ENCODE assay signal across 30 mouse cellular contexts in genomic region chrX:151674492-151675171, GRCm38 (mm10).
DNase-seq lines count a peak whose midpoint lies in the region; ATAC-seq and TF ChIP-seq lines count a peak whose summit lies in the region.
"Had no signal": no experiment of that assay in that cellular context is flagged by ENCODE, and none has a peak within 500 bp of the region (broad histone marks: within the 10 kb centered on the region; RNA-seq: fewer than 3 reads in every experiment).

No protein-coding gene starts in this region.

- no peaks in the 10 kb centered on the region for H3K36me3 ChIP-seq in forebrain, embryonic 16.5 days (ENCODE audit: control insufficient read depth, insufficient read depth)
- H3K36me3 ChIP-seq in forebrain, embryonic 12.5 days (replicated peaks) = no peaks in the 10 kb centered on the region
- H3K36me3 ChIP-seq: embryonic facial prominence, embryonic 10.5 days; embryonic facial prominence, embryonic 13.5 days; heart, embryonic 13.5 days had no signal

- no peak overlapping the region for H3K4me3 ChIP-seq in forebrain, embryonic 16.5 days (replicated peaks; ENCODE audit: low read length)
- no peak overlapping the region for H3K4me3 ChIP-seq in forebrain, embryonic 12.5 days (replicated peaks)
- H3K4me3 ChIP-seq in layer of hippocampus, adult 2 months = no peak overlapping the region
- H3K4me3 ChIP-seq: embryonic facial prominence, embryonic 10.5 days; embryonic facial prominence, embryonic 13.5 days; erythroblast, embryonic 14.5 days; gastrocnemius, adult 2 months; heart, embryonic 13.5 days had no signal

- WGBS in forebrain, embryonic 16.5 days = 60% methylated on average over 5 of the region's 5 CpGs
- 82% methylated on average over 5 of the region's 5 CpGs for WGBS in forebrain, embryonic 12.5 days

- DNase-seq in layer of hippocampus, adult 2 months (ENCODE audit: low spot score in 2 of 2) = no peak
- no peak for DNase-seq in layer of hippocampus, postnatal 36 days
- DNase-seq in brain, adult 2 months (ENCODE audit: low read depth, low spot score) = peak; percentile 9
- DNase-seq in brain, embryonic 18.5 days (ENCODE audit: low read depth, low spot score) = peak; percentile 8
- no peak for DNase-seq in gastrocnemius, postnatal 10 days
- no peak for DNase-seq in left cerebral cortex, postnatal 4 days
- DNase-seq: adrenal gland, adult 8-10 months; adrenal gland, postnatal 25 days; cerebellum, adult 11-12 months; cerebellum, adult 8-10 months; cerebellum, postnatal 10 days; cerebellum, postnatal 36 days; embryo, embryonic 11 days; gastrocnemius, adult 2 months; gastrocnemius, postnatal 25 days; heart, adult 18-20 months; heart, postnatal 14 days; heart, postnatal 4 days had no signal

- no peak overlapping the region for H3K4me2 ChIP-seq in forebrain, embryonic 16.5 days (ENCODE audit: low read length)
- no peak overlapping the region for H3K4me2 ChIP-seq in forebrain, embryonic 12.5 days
- H3K4me2 ChIP-seq: embryonic facial prominence, embryonic 13.5 days; heart, embryonic 13.5 days; hindbrain, embryonic 14.5 days had no signal

- peak; percentile 84 for ATAC-seq in forebrain, embryonic 16.5 days
- ATAC-seq in forebrain, embryonic 12.5 days (ENCODE audit: low FRiP score) = no peak
- ATAC-seq: activated CD4-positive, CD25-positive, alpha-beta regulatory T cell, adult 4 months; CD4-positive, CD25-positive, alpha-beta regulatory T cell, adult 4 months; hindbrain, postnatal 0 days; inflammation-experienced regulatory T-cells, adult 6 months; intestine, embryonic 16.5 days had no signal

- H3K9me3 ChIP-seq in forebrain, embryonic 16.5 days (ENCODE audit: control insufficient read depth, low read length) = no peaks in the 10 kb centered on the region
- no peaks in the 10 kb centered on the region for H3K9me3 ChIP-seq in forebrain, embryonic 12.5 days
- H3K9me3 ChIP-seq: embryonic facial prominence, embryonic 10.5 days; embryonic facial prominence, embryonic 13.5 days; heart, embryonic 13.5 days had no signal

- no peaks in the 10 kb centered on the region for H3K4me1 ChIP-seq in forebrain, embryonic 16.5 days (replicated peaks; ENCODE audit: control insufficient read depth, insufficient read depth, low read length)
- no peaks in the 10 kb centered on the region for H3K4me1 ChIP-seq in forebrain, embryonic 12.5 days
- H3K4me1 ChIP-seq: embryonic facial prominence, embryonic 10.5 days; embryonic facial prominence, embryonic 13.5 days; heart, embryonic 13.5 days had no signal

- no peak overlapping the region; the same call in 1 of the 2 replicates for H3K27ac ChIP-seq in forebrain, embryonic 16.5 days (ENCODE audit: low read length)
- H3K27ac ChIP-seq in forebrain, embryonic 12.5 days = no peak overlapping the region
- peak overlapping the region; percentile 36; the same call in 1 of the 2 replicates for H3K27ac ChIP-seq in layer of hippocampus, adult 2 months
- H3K27ac ChIP-seq: embryonic facial prominence, embryonic 10.5 days; embryonic facial prominence, embryonic 13.5 days; gastrocnemius, adult 2 months; heart, embryonic 13.5 days; hindbrain, embryonic 14.5 days; hindbrain, postnatal 0 days had no signal

- H3K27me3 ChIP-seq in forebrain, embryonic 16.5 days (replicated peaks; ENCODE audit: control insufficient read depth, insufficient read depth, low read length) = no peaks in the 10 kb centered on the region
- H3K27me3 ChIP-seq in forebrain, embryonic 12.5 days = no peaks in the 10 kb centered on the region
- H3K27me3 ChIP-seq: embryonic facial prominence, embryonic 13.5 days; heart, embryonic 13.5 days had no signal

- TF ChIP-seq CTCF in layer of hippocampus, adult 2 months (conservative IDR thresholded peaks at IDR 0.05) = no peak

- no peak overlapping the region for H3K9ac ChIP-seq in forebrain, embryonic 16.5 days (replicated peaks; ENCODE audit: low read depth, low read length)
- no peak overlapping the region for H3K9ac ChIP-seq in forebrain, embryonic 12.5 days
- H3K9ac ChIP-seq: embryonic facial prominence, embryonic 13.5 days; heart, embryonic 13.5 days; hindbrain, embryonic 14.5 days had no signal

- intact Hi-C loops in left cerebral cortex, postnatal 4 days (cut with DNase I) = no loop called here

Comparison
In these comparisons a context has a peak if more than half of its experiments do, and no peak if none do; other contexts are left out.
1. DNase-seq: peak in brain, adult 2 months (single experiment) and brain, embryonic 18.5 days (single experiment); none in layer of hippocampus, adult 2 months (0 of 2), layer of hippocampus, postnatal 36 days (0 of 2), gastrocnemius, postnatal 10 days (single experiment) and left cerebral cortex, postnatal 4 days (single experiment).